Mouse (Mus musculus): ENCODE data around the gene Ugp2. TPM values are rescaled to one million over a fixed set of nuclear protein-coding genes. Genes with fewer than 3 reads are reported as not detected.

Gene Ugp2
- 92.5 and 92.7 TPM in 2 replicates for polyA plus RNA-seq (2015; fragmentation: Nextera tagmentation; extraction: Ambion mirVana)

GRCm38 (mm10) chr11:21371122-21371806, at the start of gene Ugp2:
Ugp2 (minus strand) TSS chr11:21371201.
- 5% methylated on average over 38 of the region's 38 CpGs for WGBS
- no peaks in the 10 kb centered on the region for H3K36me3 ChIP-seq
- peak; percentile 92 for ATAC-seq (ENCODE audit: insufficient number of reproducible peaks, low FRiP score, low TSS enrichment, low read depth)

GRCm38 (mm10) chr11:21414911-21415381, 43.9 kb upstream of the Ugp2 start:
- H3K27ac ChIP-seq (replicated peaks): 0 out of 2 replicates have a peak overlapping the region, but pooled peaks have one; percentile 30
- no peak overlapping the region for H3K4me3 ChIP-seq (replicated peaks)
- H3K9ac ChIP-seq: no peak overlapping the region
- no peak overlapping the region for H3K4me2 ChIP-seq (replicated peaks)
- H3K27me3 ChIP-seq: no peaks in the 10 kb centered on the region
- H3K36me3 ChIP-seq: no peaks in the 10 kb centered on the region
- no peaks in the 10 kb centered on the region for H3K9me3 ChIP-seq (replicated peaks)
- peak; percentile 69 for ATAC-seq (ENCODE audit: insufficient number of reproducible peaks, low FRiP score, low TSS enrichment, low read depth)
- H3K4me1 ChIP-seq: peaks cover 3% of the 10 kb centered on the region; the same call in 1 of the 2 replicates
- WGBS: 26% methylated on average over 7 of the region's 7 CpGs

More at GRCm38 (mm10) chr11:21371122-21371806, at the start of gene Ugp2:
- no peaks in the 10 kb centered on the region for H3K27me3 ChIP-seq
- H3K4me3 ChIP-seq (replicated peaks): peak within 1 kb of the TSS; percentile 79
- peak within 1 kb of the TSS; percentile 75 for H3K9ac ChIP-seq
- no peaks in the 10 kb centered on the region for H3K9me3 ChIP-seq (replicated peaks)
- H3K4me2 ChIP-seq (replicated peaks): peak within 1 kb of the TSS; percentile 73
- H3K27ac ChIP-seq (replicated peaks): peak within 1 kb of the TSS; percentile 96
- peaks cover 20% of the 10 kb centered on the region for H3K4me1 ChIP-seq

- H3K4me1 ChIP-seq: no peaks in the 10 kb centered on the region
- no peaks in the 10 kb centered on the region for H3K27me3 ChIP-seq
- 83% methylated on average over 4 of the region's 4 CpGs for WGBS
- H3K9ac ChIP-seq: no peak overlapping the region
- ATAC-seq (ENCODE audit: insufficient number of reproducible peaks, low FRiP score, low TSS enrichment, low read depth): no peak
- H3K27ac ChIP-seq (replicated peaks): no peak overlapping the region
- no peaks in the 10 kb centered on the region for H3K36me3 ChIP-seq
- H3K4me2 ChIP-seq (replicated peaks): no peak overlapping the region
- H3K9me3 ChIP-seq (replicated peaks): no peaks in the 10 kb centered on the region
- H3K4me3 ChIP-seq (replicated peaks): no peak overlapping the region
Measured at GRCm38 (mm10) chr11:21406668-21407067, 35.7 kb upstream of the Ugp2 start.

DNA sequence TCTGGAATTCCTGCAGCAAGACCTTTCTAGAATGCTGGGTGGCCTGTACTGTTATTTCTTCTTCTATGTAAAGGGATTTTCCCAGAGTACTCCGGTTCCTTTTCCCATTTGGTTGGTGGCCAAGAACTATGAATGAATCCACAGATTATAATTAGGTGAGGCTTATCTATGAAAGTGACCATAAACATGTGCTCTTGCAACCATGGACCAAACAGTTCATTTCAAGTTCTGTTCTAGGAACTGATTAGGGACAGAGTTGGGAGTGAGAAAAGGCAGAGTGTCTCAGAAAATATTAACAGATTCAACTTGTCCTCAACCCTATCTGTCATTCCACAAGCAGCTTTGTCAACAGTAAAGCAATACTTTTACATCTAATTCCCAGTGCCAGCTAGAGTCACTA, 35.1 kb upstream of the Ugp2 start:
- Histone ChIP-seq H3K36me3 (no peaks in the 10 kb centered on the region), H3K27ac (replicated peaks) (no peak overlapping the region), H3K4me2 (replicated peaks) (no peak overlapping the region), H3K27me3 (no peaks in the 10 kb centered on the region), H3K9ac (no peak overlapping the region), H3K9me3 (replicated peaks) (no peaks in the 10 kb centered on the region), H3K4me3 (replicated peaks) (no peak overlapping the region), H3K4me1 (no peaks in the 10 kb centered on the region)
- 86% methylated on average over 1 of the region's 1 CpGs for WGBS
- no peak for ATAC-seq (ENCODE audit: insufficient number of reproducible peaks, low FRiP score, low TSS enrichment, low read depth)

DNA sequence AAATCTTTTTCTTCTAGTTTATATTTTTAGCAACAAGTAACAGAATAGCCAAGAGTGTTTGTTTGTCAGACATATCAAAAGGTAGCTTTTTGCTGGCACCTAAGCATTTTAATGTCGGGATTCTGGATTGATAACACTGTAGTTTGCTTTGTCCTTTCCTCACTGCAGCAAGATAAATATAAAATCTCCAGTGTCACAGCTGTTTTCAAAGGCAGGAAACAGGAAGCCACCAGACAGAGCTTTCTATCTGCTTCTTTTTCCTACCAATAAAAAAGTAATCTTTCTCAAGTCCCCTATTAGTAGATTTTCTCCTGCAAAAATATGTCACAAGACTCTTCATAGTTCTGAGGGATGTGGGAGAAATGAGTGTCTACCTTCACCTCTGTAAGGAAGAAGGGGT, 32.9 kb upstream of the Ugp2 start:
- Histone ChIP-seq H3K4me3 (replicated peaks) (no peak overlapping the region), H3K4me1 (no peaks in the 10 kb centered on the region), H3K9me3 (replicated peaks) (no peaks in the 10 kb centered on the region), H3K36me3 (no peaks in the 10 kb centered on the region), H3K4me2 (replicated peaks) (no peak overlapping the region), H3K9ac (no peak overlapping the region), H3K27me3 (no peaks in the 10 kb centered on the region), H3K27ac (replicated peaks) (no peak overlapping the region)
- ATAC-seq (ENCODE audit: insufficient number of reproducible peaks, low FRiP score, low TSS enrichment, low read depth): no peak
- 61% methylated on average over 1 of the region's 1 CpGs for WGBS

DNA sequence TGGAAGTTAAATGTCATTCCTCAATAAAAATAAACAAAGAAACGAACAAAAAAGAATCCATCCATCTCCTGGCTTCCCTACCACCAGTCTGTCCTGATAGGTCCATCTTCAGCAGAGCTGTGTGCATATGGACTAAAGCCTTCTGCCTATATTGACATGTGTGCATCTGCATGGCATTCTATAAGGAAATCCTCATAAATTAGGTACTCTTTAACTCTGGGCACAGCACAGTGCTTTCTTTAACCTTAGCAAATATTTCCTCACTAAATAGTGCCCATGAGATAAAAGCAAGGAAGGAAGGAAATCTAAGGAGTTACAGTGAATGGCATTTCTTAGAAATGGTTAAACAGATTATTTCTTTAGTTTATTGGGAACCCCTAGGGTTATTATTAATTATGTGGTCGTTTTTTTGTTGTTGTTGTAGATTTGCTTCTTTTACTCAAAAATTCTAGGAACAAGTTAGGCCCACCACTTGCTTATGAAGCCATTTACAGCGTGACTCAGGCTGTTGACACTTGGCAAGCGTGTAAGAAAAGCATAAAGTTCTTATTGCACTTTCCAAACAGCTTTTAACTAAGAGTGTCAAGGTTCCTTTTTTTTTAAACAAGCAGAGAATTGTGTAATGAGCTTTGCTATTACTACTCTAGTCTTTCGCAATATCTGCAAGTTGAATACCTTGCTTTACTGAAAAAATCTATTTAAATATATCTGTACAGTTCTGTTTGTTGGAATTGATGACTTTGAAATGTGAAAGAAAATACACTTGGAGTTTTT, 31.7 kb upstream of the Ugp2 start:
- 57% methylated on average over 5 of the region's 5 CpGs for WGBS
- no peak overlapping the region for H3K27ac ChIP-seq (replicated peaks)

DNA sequence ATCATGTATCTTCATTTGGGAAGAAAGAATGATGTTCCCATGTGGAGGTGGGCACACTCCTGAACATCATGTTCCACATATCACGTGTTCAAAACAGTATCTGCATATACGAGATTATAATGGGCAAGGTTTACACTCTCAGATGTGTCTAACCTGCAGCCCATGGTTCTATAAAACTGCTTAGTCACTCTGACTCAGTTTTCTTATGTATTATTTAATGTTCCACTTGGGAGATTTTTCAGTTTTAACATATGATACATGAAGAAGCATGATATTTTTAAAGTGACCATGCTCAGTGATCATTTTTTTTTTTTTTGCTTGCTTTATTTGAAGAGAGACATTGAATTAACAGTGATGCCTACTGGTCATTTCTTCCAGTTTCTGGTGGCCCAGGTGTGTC, 30.2 kb upstream of the Ugp2 start:
- Histone ChIP-seq H3K9me3 (replicated peaks) (no peaks in the 10 kb centered on the region), H3K27me3 (no peaks in the 10 kb centered on the region), H3K4me3 (replicated peaks) (no peak overlapping the region), H3K4me1 (no peaks in the 10 kb centered on the region), H3K4me2 (replicated peaks) (no peak overlapping the region), H3K36me3 (no peaks in the 10 kb centered on the region), H3K9ac (no peak overlapping the region), H3K27ac (replicated peaks) (no peak overlapping the region)
- ATAC-seq (ENCODE audit: insufficient number of reproducible peaks, low FRiP score, low TSS enrichment, low read depth): no peak
- WGBS: 82% methylated on average over 2 of the region's 2 CpGs

More for the DNA sequence above, 31.7 kb upstream of the Ugp2 start:
- H3K4me3 ChIP-seq (replicated peaks): no peak overlapping the region
- no peak for ATAC-seq (ENCODE audit: insufficient number of reproducible peaks, low FRiP score, low TSS enrichment, low read depth)
- H3K9me3 ChIP-seq (replicated peaks): no peaks in the 10 kb centered on the region
- no peak overlapping the region for H3K9ac ChIP-seq
- no peaks in the 10 kb centered on the region for H3K36me3 ChIP-seq
- no peaks in the 10 kb centered on the region for H3K27me3 ChIP-seq
- no peak overlapping the region for H3K4me2 ChIP-seq (replicated peaks)
- no peaks in the 10 kb centered on the region for H3K4me1 ChIP-seq

DNA sequence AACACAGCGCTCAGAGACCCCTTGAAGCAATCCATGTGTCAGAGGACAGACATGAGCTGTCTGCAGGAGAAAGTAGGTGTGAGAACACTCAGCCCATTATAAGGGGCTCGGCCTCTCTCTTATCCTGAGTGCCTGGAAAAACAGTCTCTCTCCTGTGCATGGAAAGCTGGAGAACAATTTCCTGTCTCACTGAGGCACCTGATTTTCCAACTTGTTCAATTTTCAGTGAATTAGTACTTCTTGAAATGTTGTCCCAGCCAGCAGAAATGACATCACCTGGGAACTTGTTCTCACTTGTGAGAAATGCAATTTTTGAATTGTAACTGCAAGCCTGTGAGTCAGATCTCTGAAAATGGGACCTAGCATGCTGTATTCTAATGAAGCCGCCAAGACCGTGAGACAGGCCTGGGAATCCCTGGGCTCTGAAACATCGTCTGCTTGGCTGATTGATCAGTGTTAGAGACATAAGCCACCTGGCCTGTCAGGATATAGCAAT, 28.2 kb upstream of the Ugp2 start:
- 32% methylated on average over 5 of the region's 5 CpGs for WGBS

DNA sequence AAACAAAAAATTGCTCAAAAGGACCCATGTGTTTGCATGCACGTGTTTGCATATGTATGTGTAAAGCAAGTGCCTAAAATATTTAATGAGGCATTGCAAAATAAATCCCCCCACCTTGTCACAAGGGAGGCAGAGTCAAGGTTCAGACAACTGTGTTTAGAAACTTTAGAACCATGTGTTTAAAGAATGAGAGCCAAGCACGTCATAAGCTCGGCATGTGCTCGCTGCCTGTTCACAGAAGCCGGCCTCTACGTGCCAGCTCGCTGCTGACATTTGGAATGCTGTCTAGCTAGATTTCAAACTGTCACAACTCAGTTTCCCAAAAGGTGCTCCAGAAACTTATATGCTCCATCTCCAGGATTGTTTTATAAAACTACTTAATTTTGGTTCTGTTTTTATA, 27.5 kb upstream of the Ugp2 start:
- Histone ChIP-seq H3K27me3 (no peaks in the 10 kb centered on the region), H3K4me3 (replicated peaks) (no peak overlapping the region), H3K9me3 (replicated peaks) (no peaks in the 10 kb centered on the region), H3K4me2 (replicated peaks) (no peak overlapping the region), H3K4me1 (no peaks in the 10 kb centered on the region), H3K27ac (replicated peaks) (no peak overlapping the region), H3K9ac (no peak overlapping the region), H3K36me3 (no peaks in the 10 kb centered on the region)
- 19% methylated on average over 7 of the region's 7 CpGs for WGBS
- ATAC-seq (ENCODE audit: insufficient number of reproducible peaks, low FRiP score, low TSS enrichment, low read depth): peak; percentile 54; the same call in 1 of the 2 replicates

More for the DNA sequence above, 28.2 kb upstream of the Ugp2 start:
- no peaks in the 10 kb centered on the region for H3K4me1 ChIP-seq
- H3K4me3 ChIP-seq (replicated peaks): no peak overlapping the region
- no peak for ATAC-seq (ENCODE audit: insufficient number of reproducible peaks, low FRiP score, low TSS enrichment, low read depth)
- peak overlapping the region; percentile 68 for H3K27ac ChIP-seq (replicated peaks)
- no peaks in the 10 kb centered on the region for H3K36me3 ChIP-seq
- no peaks in the 10 kb centered on the region for H3K9me3 ChIP-seq (replicated peaks)
- no peak overlapping the region for H3K4me2 ChIP-seq (replicated peaks)
- no peaks in the 10 kb centered on the region for H3K27me3 ChIP-seq
- H3K9ac ChIP-seq: no peak overlapping the region

DNA sequence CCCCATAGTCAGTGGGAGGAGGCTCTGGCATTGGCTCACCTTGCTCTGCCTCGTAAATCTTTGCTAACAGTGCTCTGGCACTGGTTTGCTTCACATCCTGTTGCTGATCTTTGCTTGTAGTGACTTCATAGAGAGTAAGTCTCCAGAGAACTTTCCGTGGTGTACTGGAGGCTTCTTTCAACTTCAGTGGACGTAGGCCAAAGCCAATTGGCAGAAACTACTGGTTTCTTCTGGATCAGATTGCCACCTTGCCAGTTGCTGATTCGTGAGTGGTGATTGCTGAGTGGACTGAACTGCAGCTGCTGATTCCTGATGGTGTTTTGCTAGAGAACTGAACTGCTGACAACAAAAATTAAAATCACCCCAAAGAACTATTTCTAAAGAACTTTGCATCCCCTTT, 15.8 kb upstream of the Ugp2 start:
- H3K27ac ChIP-seq (replicated peaks): no peak overlapping the region
- H3K4me3 ChIP-seq (replicated peaks): no peak overlapping the region
- H3K4me1 ChIP-seq: no peaks in the 10 kb centered on the region
- ATAC-seq (ENCODE audit: insufficient number of reproducible peaks, low FRiP score, low TSS enrichment, low read depth): no peak
- H3K36me3 ChIP-seq: no peaks in the 10 kb centered on the region
- no peaks in the 10 kb centered on the region for H3K27me3 ChIP-seq
- WGBS: 58% methylated on average over 4 of the region's 4 CpGs
- H3K9me3 ChIP-seq (replicated peaks): no peaks in the 10 kb centered on the region
- H3K4me2 ChIP-seq (replicated peaks): no peak overlapping the region
- no peak overlapping the region for H3K9ac ChIP-seq

DNA sequence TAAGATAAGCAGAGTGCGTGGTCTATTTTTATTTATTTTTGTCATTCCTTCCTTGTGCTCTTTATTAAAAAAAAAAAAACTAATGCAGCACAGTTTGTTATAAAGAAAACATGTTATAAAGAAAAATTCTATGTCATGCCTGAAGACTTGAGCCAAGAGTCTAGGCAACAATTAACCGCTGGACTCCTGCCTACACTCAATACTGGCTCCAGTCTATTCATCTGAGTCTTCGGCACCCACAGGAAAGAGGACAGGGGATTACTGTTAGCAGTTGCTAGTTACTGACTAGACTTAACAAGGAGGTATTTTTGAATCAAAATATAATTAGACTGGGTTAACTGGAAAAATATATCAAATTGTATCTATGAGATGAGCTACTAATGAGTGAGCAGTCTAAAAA, 3.1 kb upstream of the Ugp2 start:
- Histone ChIP-seq H3K4me1 (peaks cover 8% of the 10 kb centered on the region), H3K4me2 (replicated peaks) (no peak overlapping the region), H3K36me3 (no peaks in the 10 kb centered on the region), H3K27ac (replicated peaks) (no peak overlapping the region), H3K4me3 (replicated peaks) (no peak overlapping the region), H3K9me3 (replicated peaks) (no peaks in the 10 kb centered on the region), H3K27me3 (no peaks in the 10 kb centered on the region), H3K9ac (no peak overlapping the region)
- WGBS: 77% methylated on average over 3 of the region's 3 CpGs
- no peak for ATAC-seq (ENCODE audit: insufficient number of reproducible peaks, low FRiP score, low TSS enrichment, low read depth)

Measured in embryonic facial prominence, embryonic 15.5 days (tissue).